Mouse (Mus musculus) megakaryocyte progenitor cell, adult 5-6 weeks (primary cell): ENCODE measurements around the gene Tspyl3. TPM values are rescaled to one million over a fixed set of nuclear protein-coding genes. Genes with fewer than 3 reads are reported as not detected.

Experiments used
- ATAC-seq: replicated peaks from 2 replicates; pipeline ENCODE4 v1.8.0; 2016; ENCODE audit warnings: mild to moderate bottlenecking, moderate TSS enrichment, inconsistent platforms; ENCODE audit not compliant: poor library complexity
- total RNA-seq, 2 experiments: library from RNA; stranded (forward) in 1 of 2; stranded (reverse) in 1 of 2; fragments of 157-497, 149-512 nt in 1 of 2; fragments of 200-1000 nt in 1 of 2; gene quantifications; 2 replicates each; pipeline versions ENCODE4 v1.2.3 to v1.2.4; 2015 to 2017

Gene Tspyl3
- total RNA-seq, 2 experiments from 2014 or later = 8.0 to 8.9 TPM

- ATAC-seq = no peak
Observed at GRCm38 (mm10) chr2:153228523-153228922, 3.3 kb upstream of the Tspyl3 start.

GRCm38 (mm10) chr2:153227959-153228358 is 2.7 kb upstream of the Tspyl3 start:
- ATAC-seq = peak; percentile 71

DNA sequence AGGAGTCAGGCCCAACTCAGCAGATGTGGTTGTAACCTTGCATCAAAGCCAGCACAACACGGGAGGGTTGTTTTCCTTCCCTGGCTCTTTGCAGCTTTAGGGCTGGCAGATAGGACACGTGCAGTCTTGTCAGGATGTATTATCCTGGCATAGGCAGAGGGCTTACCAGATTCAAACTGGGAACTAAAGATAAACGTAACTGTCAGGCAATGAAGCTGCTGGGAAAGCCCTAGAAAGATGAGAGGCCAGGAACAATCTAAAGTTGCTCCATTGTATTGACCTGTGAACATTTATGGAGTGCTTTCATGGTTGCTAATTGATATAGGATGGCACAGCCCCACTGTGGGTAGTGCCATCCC is 333 bp upstream of the Tspyl3 start:
- peak; percentile 12; the same call in 1 of the 2 replicates for ATAC-seq

- no peak for ATAC-seq
Observed at GRCm38 (mm10) chr2:153222566-153222965, 2.7 kb downstream of the Tspyl3 start.

DNA sequence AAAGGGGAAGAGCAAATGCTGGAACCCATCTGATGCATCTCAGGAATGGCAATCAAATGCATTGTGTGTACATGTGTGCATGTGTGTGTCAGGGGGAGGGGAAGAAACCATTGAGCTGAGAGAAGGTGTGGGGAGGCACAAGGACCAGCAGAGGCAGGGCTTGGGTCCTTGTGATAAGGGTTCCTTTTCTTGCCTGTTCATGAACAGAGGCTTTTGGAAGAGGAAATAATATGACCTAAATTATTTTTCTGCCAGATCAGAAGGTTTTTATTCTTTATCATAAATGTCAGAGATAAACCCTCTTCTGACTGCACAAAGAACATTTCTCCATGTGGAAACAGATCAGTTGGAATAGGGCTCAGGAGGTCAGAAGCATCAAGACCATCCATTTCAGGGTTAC is 3.1 kb downstream of the Tspyl3 start:
- ATAC-seq = peak; percentile 43

DNA sequence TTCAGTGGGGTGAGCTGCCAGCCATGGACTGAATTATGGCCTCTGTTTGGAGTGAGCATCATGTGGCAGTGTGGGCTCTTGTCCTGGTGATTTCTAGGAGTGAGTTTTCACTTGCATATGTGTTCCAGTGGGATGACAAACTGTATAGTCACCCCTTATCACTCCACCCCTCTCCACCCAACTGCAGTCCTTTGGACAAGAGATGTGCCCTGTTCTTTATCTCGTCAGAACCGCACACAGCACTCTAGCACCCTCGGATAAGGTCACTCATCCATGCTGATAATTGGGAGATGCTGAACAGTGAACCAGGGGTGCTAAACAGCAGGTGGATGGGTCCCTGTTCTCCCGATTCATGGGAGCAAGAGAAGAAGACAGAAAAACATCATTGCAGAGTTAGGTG is 3.6 kb downstream of the Tspyl3 start:
- peak; percentile 43 for ATAC-seq

GRCm38 (mm10) chr2:153218516-153218915 is 6.7 kb downstream of the Tspyl3 start:
- no peak for ATAC-seq

GRCm38 (mm10) chr2:153217826-153218340 is 7.4 kb downstream of the Tspyl3 start:
- no peak for ATAC-seq

- peak; percentile 65 for ATAC-seq
Observed at GRCm38 (mm10) chr2:153215421-153215820, 9.8 kb downstream of the Tspyl3 start.

- ATAC-seq = peak; percentile 82
Observed at GRCm38 (mm10) chr2:153214771-153215259, 10.4 kb downstream of the Tspyl3 start.

GRCm38 (mm10) chr2:153213351-153213750 is 11.9 kb downstream of the Tspyl3 start:
- no peak for ATAC-seq

DNA sequence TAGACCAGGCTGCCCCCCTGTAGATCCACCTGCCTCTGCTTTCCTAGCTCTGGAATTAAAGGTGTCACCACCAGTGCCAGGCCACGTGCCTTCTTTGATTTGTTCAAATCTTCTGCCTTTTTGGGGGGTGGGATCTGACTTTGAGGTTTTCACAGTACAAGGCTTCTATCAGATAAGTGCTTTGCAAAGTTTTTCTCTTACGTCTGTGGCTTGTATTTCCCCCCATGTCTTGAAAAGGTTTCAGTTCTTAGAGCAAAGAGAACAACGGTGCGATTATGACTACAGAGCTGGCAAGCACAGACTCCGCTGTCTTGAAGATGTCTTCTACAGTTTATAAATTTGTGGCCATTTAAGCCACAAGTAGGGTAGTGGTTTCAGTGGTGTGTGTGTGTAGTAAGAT is 13.8 kb downstream of the Tspyl3 start:
- no peak for ATAC-seq

GRCm38 (mm10) chr2:153209286-153209685 is 16.0 kb downstream of the Tspyl3 start:
- ATAC-seq = no peak

DNA sequence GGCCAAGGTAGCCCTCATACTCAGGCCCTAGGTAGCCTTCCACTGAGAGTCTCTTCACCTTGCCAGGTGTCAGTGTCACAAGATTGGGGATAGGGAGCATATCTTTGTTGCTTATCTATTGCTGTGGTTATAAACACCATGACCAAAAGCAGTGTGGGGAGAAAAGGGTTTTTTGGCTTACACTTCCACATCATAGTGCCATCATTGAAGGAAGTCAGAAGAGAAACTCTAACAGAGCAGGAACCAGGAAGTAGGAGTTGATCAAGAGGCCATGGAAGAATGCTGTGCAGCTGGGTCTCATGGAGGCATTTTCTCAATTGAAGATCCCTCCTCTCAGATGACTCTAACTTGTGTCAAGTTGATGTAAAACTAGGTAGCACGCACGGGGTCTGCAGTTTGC is 17.1 kb downstream of the Tspyl3 start:
- ATAC-seq = no peak

- ATAC-seq = no peak
Observed at GRCm38 (mm10) chr2:153202766-153203165, 22.5 kb downstream of the Tspyl3 start.

DNA sequence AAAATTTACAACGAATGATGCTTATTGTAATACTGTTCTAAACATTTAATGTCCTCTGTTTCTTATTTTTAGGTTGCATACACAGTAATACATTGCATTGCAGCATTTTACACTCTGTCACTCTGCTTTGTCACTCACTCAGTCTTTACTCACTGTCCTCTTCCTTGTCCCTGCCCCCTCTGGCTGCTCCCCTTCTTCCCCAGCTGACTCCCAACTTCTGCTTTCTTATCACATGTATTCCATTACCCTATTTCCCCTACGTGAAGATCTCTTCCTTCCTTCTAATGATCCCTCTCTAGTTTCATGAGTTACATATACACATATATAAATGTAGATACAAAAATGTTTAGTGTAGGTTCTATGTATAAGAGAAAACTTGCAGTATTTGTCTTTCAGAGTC is 26.1 kb downstream of the Tspyl3 start:
- peak; percentile 95 for ATAC-seq

- ATAC-seq = no peak; the same call in 1 of the 2 replicates
Observed at GRCm38 (mm10) chr2:153198485-153198884, 26.8 kb downstream of the Tspyl3 start.

DNA sequence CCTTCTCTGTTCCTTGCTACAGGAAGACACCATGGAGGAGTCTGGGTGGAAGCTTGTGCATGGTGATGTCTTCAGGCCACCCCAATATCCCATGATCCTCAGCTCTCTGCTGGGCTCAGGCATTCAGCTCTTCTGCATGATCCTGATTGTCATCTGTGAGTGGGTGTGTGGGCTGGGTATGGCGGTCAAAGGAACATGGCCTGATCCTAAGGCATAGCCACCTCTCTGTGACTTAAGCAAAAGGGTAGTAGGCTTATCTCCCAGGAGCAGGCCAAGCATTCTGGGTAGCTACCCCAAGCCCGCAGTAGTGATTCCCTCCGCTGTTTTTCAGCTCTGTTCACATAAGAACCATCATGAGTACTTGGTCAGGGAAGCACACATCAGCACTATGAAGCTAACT is 31.0 kb downstream of the Tspyl3 start:
- peak; percentile 24 for ATAC-seq

DNA sequence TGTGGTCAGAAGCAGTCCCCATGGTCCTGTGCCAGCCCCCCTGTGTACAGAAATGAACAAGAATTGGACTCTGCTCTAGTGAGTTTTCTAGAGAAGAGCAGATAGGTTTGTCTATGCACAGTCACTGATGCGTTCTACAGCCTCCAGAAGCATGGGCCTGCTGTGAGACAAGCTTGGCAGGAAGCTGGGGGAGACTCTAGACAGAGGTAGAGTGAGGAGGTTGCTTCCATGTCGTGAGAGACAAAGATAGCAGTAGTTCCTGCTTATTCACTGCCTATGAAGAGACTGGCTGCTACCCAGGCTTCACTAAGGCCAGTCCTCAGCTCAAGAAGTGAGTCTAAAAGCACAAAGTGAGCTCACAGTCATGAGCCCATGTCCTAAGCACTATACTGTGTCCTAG is 34.0 kb downstream of the Tspyl3 start:
- ATAC-seq = no peak

DNA sequence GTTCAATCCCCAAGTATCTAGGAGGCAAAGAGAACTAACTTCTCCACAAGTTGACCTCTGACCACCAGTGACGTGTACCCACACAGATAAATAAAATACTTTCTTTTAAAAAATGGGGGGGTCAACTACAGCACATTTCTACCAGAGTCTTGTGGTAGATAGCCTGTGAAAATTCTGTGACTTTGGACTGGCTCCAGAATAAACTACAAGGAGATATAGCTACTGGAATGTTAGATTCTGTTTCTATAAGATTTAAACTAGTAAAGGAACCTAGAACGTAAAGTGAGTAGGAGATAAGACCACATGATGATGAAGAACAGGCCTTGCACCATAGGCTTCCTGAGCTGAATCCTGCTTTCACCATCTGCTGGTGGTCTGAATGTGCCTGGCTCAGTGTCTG is 37.4 kb downstream of the Tspyl3 start:
- ATAC-seq = no peak

DNA sequence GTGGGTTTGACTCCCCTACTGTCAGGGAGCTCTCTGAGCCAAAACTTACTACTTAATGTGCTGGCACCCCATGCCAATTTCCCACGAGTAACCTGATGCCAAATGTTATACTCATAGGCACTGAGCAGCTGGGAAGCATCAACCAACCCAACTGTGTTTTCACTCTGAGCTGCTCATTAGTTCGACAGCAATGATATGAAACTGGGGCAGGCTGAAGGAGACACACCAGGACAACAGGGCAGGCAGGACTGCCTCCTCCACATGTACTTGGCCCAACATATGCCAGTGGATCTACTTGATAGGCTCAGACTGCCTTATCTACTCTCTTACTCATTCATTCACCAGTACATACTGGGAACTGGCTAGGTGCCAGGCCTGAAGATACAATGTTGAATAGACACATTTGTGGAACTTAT is 39.1 kb downstream of the Tspyl3 start:
- ATAC-seq = peak; percentile 95

DNA sequence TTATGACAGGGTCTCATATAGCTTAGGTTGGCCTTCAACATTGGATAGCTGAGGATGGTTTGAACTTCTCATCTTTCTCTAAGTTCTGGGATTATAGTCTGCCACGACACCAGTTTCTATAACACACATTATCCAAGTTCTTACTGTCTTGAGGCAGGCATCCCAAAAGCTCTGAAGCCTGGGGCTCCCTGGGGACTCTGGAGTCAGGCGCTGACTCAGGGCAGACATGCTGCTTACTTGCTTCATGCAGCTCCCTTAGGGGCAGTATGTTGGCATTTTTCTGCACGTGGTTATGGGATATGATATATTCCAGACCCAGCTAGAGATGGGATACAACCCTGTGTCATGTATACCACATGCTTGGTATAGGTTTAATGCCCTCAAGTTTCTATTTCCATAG is 45.3 kb downstream of the Tspyl3 start:
- no peak for ATAC-seq

DNA sequence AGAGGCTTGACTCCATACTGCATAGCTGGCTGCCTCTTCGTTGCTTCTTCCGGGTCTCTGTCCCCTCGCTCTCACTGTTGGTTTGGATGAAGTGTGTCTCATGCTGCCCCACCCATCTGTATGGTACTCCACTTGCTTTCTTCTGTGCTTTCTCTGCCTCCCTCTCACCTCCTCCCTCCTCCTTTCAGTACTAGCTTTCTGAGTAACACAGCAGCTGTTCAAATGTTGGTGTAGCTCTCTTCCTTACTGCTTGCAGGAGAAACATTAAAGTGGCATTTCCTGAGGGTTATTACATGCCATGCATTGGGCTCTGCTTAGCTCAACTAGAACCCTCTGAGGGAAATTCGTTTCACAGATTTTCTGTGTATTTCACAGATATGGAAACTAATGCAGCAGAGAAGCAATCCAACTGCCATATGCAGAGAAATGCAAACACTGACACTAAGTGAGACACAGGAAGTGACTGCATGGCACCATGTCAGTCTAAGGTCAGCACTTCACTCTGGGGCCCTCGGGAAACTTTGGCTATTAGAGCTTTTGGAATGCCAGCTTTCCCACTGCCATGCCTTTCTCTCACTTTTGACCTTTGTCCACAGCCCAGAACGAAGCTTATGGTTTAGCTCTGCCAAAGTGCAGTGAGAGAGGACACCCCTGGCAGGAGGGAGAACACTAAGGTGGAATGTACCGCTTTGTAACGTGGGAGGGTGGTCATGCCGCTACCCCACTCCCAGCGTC is 45.9 kb downstream of the Tspyl3 start:
- ATAC-seq = no peak
